Mouse (Mus musculus): ENCODE measurements around the gene H2al1d. TPM values are rescaled to one million over a fixed set of nuclear protein-coding genes. Genes with fewer than 3 reads are reported as not detected.
"Not testable (repeated sequence)": the region's sequence is repeated elsewhere in the genome, so short reads cannot be mapped to it uniquely, and the experiment has no call there.

Gene H2al1d
- not detected in 2 replicates for total RNA-seq (2012; rRNA removed)

DNA sequence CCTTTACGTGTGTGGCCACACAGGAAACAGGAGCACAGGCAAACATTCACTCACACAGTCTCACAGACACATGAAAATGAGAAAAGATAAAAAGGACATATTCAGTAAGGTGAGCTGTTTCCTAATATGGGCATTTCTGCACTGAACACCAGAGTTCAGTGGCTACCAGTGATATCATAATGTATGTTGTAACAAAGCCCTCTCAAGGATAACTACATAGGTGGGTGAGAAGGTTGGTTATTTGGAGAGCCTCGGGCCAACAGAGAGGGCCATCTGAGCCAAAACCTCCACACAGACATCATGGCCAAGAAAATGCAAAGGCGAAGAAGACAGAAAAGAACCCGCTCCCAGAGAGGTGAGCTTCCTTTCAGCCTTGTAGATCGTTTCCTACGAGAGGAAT is at the start of gene H2al1d:
Gene H2al1d, plus strand, starts transcription at position 301 of the 400 bp plus-strand sequence.
- H3K36me3 ChIP-seq (ENCODE audit: control insufficient read depth, insufficient read depth, low read length, poor library complexity, severe bottlenecking); DNase-seq (ENCODE audit: low read depth, low spot score); in situ Hi-C loops (cut with MboI; ENCODE audit: low sequenced_read_pairs in 2 of 2, unreplicated experiment in 2 of 2); H3K9ac ChIP-seq (ENCODE audit: insufficient read depth, low read depth, low read length, poor library complexity, severe bottlenecking); H3K4me3 ChIP-seq (ENCODE audit: insufficient read depth in 1 of 2, low read depth in 1 of 2, low read length in 2 of 2, poor library complexity in 1 of 2, severe bottlenecking in 1 of 2); H3K9me3 ChIP-seq (ENCODE audit: control insufficient read depth, insufficient read depth, low read depth, low read length); H3K4me1 ChIP-seq (ENCODE audit: control insufficient read depth in 2 of 2, insufficient read depth in 2 of 2, low read length in 2 of 2, poor library complexity in 1 of 2); H3K27ac ChIP-seq (ENCODE audit: insufficient read depth, low read depth, low read length, poor library complexity, severe bottlenecking): not testable (repeated sequence)

DNA sequence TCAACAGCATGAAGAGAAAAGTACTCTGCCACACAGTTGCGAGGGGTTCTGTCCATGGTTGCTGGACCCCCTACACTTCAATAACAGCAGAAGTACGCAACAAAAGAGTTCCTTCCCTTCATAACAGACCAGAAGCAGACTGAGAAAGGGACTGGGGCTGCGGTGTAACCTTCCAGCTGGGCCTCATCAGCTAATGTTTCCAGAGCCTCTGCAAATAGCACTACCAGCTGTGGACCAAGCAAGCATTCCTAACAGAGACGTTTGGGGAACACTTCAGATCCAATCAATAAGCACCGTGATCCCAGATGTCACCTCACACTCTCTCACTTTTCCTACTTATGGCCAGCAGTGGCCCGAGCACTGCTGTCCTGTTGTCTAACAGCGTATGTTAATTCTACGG is 43.7 kb upstream of the H2al1d start:
- H3K27ac ChIP-seq (ENCODE audit: insufficient read depth, low read depth, low read length, poor library complexity, severe bottlenecking): no peak overlapping the region
- no peaks in the 10 kb centered on the region for H3K36me3 ChIP-seq (ENCODE audit: control insufficient read depth, insufficient read depth, low read length, poor library complexity, severe bottlenecking)
- H3K4me1 ChIP-seq (ENCODE audit: control insufficient read depth in 2 of 2, insufficient read depth in 2 of 2, low read length in 2 of 2, poor library complexity in 1 of 2): no peaks in the 10 kb centered on the region
- H3K9ac ChIP-seq (ENCODE audit: insufficient read depth, low read depth, low read length, poor library complexity, severe bottlenecking): no peak overlapping the region
- H3K9me3 ChIP-seq (ENCODE audit: control insufficient read depth, insufficient read depth, low read depth, low read length): no peaks in the 10 kb centered on the region
- no peak for DNase-seq (ENCODE audit: low read depth, low spot score)
- TF ChIP-seq ZNF384 (IDR thresholded peaks at IDR 0.05; ENCODE audit: low read depth, low read length): no peak
- no peak for TF ChIP-seq MAFK (IDR thresholded peaks at IDR 0.05; ENCODE audit: insufficient read depth, low read depth, low read length)
- TF ChIP-seq CHD2 (IDR thresholded peaks at IDR 0.05; ENCODE audit: low read depth, low read length): no peak
- TF ChIP-seq HCFC1 (IDR thresholded peaks at IDR 0.05; ENCODE audit: borderline replicate concordance, insufficient read depth, low read length): no peak
- no peak for TF ChIP-seq ZC3H11A (IDR thresholded peaks at IDR 0.05; ENCODE audit: borderline replicate concordance, low read depth, low read length)
- no peak overlapping the region for H3K4me3 ChIP-seq (ENCODE audit: insufficient read depth in 1 of 2, low read depth in 1 of 2, low read length in 2 of 2, poor library complexity in 1 of 2, severe bottlenecking in 1 of 2)
- in situ Hi-C loops (cut with MboI; ENCODE audit: low sequenced_read_pairs in 2 of 2, unreplicated experiment in 2 of 2): no loop called here

DNA sequence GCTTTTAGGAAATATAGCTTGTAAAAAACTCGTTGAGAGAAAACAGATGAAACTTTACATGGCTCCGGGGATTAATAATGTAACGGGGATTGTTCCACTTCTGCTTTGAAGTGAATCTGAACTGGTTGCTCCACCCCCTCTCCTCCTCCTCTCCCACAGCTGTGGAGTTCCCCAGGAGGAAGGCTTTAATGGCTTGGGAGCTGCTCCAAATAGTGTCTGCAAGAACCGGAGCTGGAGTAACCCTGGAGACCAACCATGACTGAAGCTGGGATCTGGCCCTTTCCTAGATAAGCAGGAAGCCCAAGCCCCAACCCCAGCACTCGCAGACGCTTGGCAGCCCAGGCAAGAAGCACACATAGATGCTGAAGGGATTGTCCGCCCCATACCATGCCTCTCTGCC is 40.8 kb upstream of the H2al1d start:
- Histone ChIP-seq H3K9ac (ENCODE audit: insufficient read depth, low read depth, low read length, poor library complexity, severe bottlenecking) (no peak overlapping the region), H3K36me3 (ENCODE audit: control insufficient read depth, insufficient read depth, low read length, poor library complexity, severe bottlenecking) (no peaks in the 10 kb centered on the region), H3K4me3 (ENCODE audit: insufficient read depth in 1 of 2, low read depth in 1 of 2, low read length in 2 of 2, poor library complexity in 1 of 2, severe bottlenecking in 1 of 2) (no peak overlapping the region), H3K27ac (ENCODE audit: insufficient read depth, low read depth, low read length, poor library complexity, severe bottlenecking) (no peak overlapping the region), H3K9me3 (ENCODE audit: control insufficient read depth, insufficient read depth, low read depth, low read length) (no peaks in the 10 kb centered on the region), H3K4me1 (ENCODE audit: control insufficient read depth in 2 of 2, insufficient read depth in 2 of 2, low read length in 2 of 2, poor library complexity in 1 of 2) (no peaks in the 10 kb centered on the region)
- TF ChIP-seq CHD2 (IDR thresholded peaks at IDR 0.05; ENCODE audit: low read depth, low read length) (no peak), ZNF384 (IDR thresholded peaks at IDR 0.05; ENCODE audit: low read depth, low read length) (no peak)
- in situ Hi-C loops (cut with MboI; ENCODE audit: low sequenced_read_pairs in 2 of 2, unreplicated experiment in 2 of 2): no loop called here
- DNase-seq (ENCODE audit: low read depth, low spot score): no peak

DNA sequence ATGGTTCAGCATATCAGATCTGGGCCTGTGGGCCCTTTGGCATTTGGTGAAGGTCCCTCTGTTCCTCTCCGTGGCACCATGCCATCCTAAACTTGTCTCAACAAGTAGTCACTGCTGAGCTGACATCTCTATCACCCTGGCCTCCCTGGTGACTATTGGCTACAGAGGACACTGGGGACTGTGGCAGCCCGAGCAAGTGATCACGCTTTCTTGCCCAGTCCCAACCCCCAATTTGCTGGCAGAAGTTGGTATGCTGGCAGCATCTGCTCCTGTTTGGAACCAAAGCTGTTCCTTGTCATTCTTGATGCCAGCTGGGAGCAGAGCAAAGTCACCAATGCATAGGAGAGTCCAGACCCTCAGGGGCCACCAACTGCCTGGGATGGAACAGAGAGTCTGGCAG is 39.5 kb upstream of the H2al1d start:
- Histone ChIP-seq H3K9ac (ENCODE audit: insufficient read depth, low read depth, low read length, poor library complexity, severe bottlenecking) (no peak overlapping the region), H3K4me1 (ENCODE audit: control insufficient read depth in 2 of 2, insufficient read depth in 2 of 2, low read length in 2 of 2, poor library complexity in 1 of 2) (no peaks in the 10 kb centered on the region), H3K27ac (ENCODE audit: insufficient read depth, low read depth, low read length, poor library complexity, severe bottlenecking) (no peak overlapping the region), H3K9me3 (ENCODE audit: control insufficient read depth, insufficient read depth, low read depth, low read length) (no peaks in the 10 kb centered on the region), H3K4me3 (ENCODE audit: insufficient read depth in 1 of 2, low read depth in 1 of 2, low read length in 2 of 2, poor library complexity in 1 of 2, severe bottlenecking in 1 of 2) (no peak overlapping the region), H3K36me3 (ENCODE audit: control insufficient read depth, insufficient read depth, low read length, poor library complexity, severe bottlenecking) (no peaks in the 10 kb centered on the region)
- DNase-seq (ENCODE audit: low read depth, low spot score): no peak
- in situ Hi-C loops (cut with MboI; ENCODE audit: low sequenced_read_pairs in 2 of 2, unreplicated experiment in 2 of 2): no loop called here
- TF ChIP-seq CHD2 (IDR thresholded peaks at IDR 0.05; ENCODE audit: low read depth, low read length) (no peak), MAFK (IDR thresholded peaks at IDR 0.05; ENCODE audit: insufficient read depth, low read depth, low read length) (no peak), ZC3H11A (IDR thresholded peaks at IDR 0.05; ENCODE audit: borderline replicate concordance, low read depth, low read length) (no peak), HCFC1 (IDR thresholded peaks at IDR 0.05; ENCODE audit: borderline replicate concordance, insufficient read depth, low read length) (no peak), ZNF384 (IDR thresholded peaks at IDR 0.05; ENCODE audit: low read depth, low read length) (no peak)

DNA sequence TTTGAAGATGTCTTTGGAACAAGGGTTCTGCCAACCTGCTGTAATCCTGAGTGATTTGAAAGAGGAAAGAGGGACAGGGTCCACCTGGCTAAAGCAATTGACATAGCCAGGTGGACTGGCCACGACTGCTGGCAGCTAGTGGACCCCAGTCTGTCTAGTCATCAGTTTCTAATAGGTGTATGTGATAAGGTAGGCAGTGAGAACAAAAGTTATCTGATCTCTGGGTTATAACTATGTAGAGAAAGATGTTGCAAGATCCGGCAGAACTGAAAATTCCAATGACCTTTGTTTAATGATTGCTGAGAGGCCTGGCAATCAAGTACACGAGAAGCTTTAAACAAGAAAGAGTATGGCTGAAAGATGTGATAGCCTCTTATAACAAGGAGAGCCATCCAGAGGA is 35.4 kb upstream of the H2al1d start:
- H3K4me3 ChIP-seq (ENCODE audit: insufficient read depth in 1 of 2, low read depth in 1 of 2, low read length in 2 of 2, poor library complexity in 1 of 2, severe bottlenecking in 1 of 2): no peak overlapping the region
- no peaks in the 10 kb centered on the region for H3K36me3 ChIP-seq (ENCODE audit: control insufficient read depth, insufficient read depth, low read length, poor library complexity, severe bottlenecking)
- H3K27ac ChIP-seq (ENCODE audit: insufficient read depth, low read depth, low read length, poor library complexity, severe bottlenecking): no peak overlapping the region
- H3K9ac ChIP-seq (ENCODE audit: insufficient read depth, low read depth, low read length, poor library complexity, severe bottlenecking): no peak overlapping the region
- no peaks in the 10 kb centered on the region for H3K9me3 ChIP-seq (ENCODE audit: control insufficient read depth, insufficient read depth, low read depth, low read length)
- in situ Hi-C loops (cut with MboI; ENCODE audit: low sequenced_read_pairs in 2 of 2, unreplicated experiment in 2 of 2): no loop called here
- TF ChIP-seq CHD2 (IDR thresholded peaks at IDR 0.05; ENCODE audit: low read depth, low read length) (no peak), HCFC1 (IDR thresholded peaks at IDR 0.05; ENCODE audit: borderline replicate concordance, insufficient read depth, low read length) (no peak)
- no peak for DNase-seq (ENCODE audit: low read depth, low spot score)
- H3K4me1 ChIP-seq (ENCODE audit: control insufficient read depth in 2 of 2, insufficient read depth in 2 of 2, low read length in 2 of 2, poor library complexity in 1 of 2): no peaks in the 10 kb centered on the region

Measured in ES-E14 (cell line).